Mouse (Mus musculus) 3134 (cell line): ENCODE results near the gene Olfr1394.
"Not testable (repeated sequence)": the region's sequence is repeated elsewhere in the genome, so short reads cannot be mapped to it uniquely, and the experiment has no call there.

Experiments
- DNase-seq: peaks from one replicate; pipeline ENCODE4 v3.0.0-alpha.2; 2011; ENCODE audit warnings: low spot score; ENCODE audit not compliant: insufficient read length; ENCODE audit errors: extremely low read depth

The Olfr1394 gene

DNA sequence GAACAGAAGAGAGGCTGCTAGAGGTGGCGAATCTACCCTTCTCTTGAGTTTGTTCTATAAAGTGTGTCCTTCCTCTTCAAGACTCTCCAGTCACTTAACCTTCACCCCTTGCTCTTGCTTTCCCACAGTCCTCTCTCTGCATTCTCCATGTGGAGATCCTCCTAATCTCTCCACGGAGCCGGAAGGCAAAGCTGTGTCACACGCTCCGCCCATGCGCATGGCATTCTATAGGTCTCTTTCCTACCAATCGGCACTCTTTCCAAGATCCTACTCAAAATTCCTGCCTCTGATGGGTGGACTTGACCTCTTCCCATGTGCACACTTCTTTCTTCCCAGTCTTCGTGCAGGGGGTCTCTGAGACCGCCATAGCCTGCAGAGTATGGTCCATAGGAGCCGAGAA, 33.5 kb downstream of the Olfr1394 start:
- no peak for DNase-seq

DNA sequence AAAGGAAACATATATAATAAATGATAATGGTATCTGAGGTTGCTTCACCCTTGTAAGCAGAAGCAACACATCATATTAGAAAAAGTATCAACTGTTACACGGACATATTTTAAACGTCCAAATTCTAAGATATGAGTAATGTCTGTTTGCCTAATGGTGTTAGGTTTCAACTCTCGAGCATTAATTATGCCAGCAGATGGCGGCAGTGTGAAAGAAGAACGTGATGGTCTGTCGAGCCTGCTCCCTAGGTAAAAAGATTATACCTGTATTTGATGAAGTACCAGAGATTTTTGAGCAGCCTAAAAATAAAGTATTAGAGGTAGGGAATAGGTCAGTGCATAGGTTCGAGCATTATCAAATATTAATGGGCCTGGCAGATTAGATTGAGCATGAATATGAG, 35.6 kb downstream of the Olfr1394 start:
- no peak for DNase-seq

DNA sequence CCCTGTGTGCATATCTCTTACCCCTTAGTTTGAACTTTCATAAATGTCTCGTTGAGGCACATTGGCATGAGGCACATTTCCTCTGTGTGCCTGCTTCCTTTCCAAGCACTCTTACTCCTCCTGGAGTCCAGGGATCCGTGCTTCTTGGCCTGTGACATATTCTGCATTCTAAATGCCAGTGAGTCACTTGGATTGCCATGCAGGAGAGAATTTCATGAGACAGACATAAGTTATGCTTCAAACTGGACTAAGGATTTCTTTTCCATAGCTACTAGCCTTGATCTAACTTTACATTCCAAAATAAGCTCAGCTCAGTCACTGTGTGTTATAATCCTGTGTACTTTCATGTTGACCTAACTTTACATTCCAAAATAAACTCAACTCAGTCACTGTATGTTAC, 36.9 kb downstream of the Olfr1394 start:
- DNase-seq, result no peak

DNA sequence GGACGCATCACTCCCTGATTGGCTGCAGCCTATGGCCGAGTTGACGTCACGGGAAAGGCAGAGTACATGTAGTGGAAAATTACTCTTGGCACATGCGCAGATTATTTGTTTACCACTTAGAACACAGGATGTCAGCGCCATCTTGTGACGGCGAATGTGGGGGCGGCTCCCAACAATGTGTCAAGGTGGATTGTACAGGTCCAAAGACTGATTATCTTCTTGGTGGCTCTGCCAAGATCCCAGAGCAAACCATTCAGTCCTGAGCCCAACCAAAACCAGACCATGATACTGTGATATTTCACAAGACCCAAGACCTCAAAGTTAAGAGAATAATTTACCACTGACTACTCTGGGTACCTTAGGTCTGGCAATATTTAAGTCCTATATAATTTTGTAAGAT, 40.6 kb downstream of the Olfr1394 start:
- not testable (repeated sequence) for DNase-seq

DNA sequence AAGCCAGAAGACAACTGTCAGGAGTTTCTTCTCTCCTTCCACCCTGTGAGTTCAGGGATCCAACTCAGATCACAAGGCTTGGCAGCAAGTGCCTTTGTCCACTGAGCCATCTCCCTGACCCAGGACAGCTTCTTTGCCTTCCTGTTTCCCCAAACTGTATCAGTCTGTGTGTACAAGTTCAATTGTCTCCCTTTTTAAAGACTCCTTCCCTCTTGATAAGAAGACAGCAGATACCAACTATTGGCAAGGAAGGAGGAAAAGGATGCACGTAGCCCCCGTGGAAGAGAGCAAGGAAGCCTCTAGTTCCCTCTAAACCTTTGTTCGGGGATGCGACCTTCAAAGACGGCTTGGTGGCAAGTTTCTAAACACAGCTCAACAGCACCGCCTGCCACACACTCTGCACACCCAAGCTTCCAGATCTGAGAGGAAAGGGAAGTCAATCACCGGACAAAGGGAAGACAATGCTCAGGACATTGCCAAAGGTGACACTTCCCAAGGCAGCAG, 41.7 kb downstream of the Olfr1394 start:
- DNase-seq, result no peak

DNA sequence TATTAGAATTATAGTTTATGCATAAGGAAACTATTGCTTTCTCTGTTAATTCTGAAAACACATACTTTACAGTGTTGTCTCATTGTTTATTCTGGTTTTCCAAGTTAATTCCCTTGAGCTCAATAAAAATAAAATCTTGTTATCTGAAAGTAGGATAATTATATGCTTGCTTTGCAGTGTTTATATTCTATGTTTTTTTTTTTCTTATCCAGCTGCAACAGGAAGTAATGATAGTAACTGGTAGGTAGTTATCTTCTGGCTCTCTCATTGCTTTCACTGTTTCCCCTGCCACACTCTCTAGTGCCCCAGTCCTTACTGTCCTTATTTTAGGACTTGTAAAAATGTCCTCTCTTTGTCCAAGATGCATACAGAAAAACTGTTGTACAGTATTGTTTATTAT, 46.5 kb downstream of the Olfr1394 start:
- no peak for DNase-seq

DNA sequence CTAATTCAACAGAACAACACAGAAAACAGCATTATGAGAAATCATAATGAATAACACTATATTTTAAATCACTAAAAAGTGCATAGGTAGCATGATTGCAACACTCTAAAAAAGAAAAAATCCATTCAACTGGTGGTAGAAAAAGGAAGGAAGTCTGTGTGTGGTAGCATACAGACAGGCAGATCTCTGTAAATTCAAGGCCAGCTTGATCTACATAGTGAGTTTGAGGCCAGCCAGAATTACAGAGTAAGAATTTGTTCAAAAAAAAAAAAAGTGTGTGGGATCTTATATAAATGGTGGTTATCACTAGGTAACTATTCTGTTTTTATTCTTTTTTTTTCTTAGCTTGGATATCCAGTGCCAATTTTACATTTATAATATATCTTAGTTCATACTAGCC, 47.0 kb downstream of the Olfr1394 start:
- no peak for DNase-seq

DNA sequence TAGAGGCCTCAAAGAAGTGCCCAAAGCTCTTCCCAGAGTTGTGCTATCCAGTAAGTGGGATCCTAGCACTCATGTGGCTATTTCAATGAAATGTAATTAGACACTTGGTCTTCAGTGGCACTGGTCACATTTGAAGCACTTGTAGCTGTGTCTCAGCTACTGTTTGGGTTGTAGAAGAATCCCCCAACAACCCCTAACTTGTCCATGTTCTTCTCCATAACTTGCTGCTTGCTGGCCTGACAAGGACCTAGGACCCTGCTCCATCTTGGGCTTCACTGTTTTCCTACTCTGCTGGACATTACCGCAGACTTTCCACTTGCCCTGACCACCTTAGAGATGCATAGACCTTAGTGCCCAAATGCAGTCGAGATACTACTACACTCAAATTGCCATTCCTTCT, 47.9 kb downstream of the Olfr1394 start:
- no peak for DNase-seq

DNA sequence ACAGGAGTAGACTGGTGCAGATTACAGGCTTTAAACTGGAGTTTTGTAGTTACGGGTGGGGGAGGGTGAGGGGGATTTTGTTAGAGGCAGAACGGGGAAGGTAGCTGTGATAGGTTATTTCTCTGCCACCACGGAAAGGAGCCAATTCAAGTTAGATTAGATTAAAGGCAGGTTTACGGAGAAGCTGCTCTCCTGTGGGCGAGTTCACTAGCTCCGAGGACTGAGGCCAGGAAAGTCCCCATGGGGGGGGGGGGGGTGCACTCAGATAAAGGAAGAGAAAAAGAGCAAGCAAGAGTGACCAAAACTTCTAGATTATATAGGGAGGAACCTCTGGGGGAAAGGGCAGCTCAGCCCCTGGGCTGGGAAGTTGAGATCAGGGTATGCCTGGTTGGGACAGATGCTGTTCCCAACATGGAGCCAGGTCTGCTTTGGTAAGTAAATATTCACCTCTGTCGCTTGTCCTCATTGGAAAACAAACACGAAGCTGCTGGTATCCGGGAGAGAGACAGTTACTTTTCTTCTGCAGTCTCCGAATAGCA, 48.4 kb downstream of the Olfr1394 start:
- DNase-seq, result no peak

DNA sequence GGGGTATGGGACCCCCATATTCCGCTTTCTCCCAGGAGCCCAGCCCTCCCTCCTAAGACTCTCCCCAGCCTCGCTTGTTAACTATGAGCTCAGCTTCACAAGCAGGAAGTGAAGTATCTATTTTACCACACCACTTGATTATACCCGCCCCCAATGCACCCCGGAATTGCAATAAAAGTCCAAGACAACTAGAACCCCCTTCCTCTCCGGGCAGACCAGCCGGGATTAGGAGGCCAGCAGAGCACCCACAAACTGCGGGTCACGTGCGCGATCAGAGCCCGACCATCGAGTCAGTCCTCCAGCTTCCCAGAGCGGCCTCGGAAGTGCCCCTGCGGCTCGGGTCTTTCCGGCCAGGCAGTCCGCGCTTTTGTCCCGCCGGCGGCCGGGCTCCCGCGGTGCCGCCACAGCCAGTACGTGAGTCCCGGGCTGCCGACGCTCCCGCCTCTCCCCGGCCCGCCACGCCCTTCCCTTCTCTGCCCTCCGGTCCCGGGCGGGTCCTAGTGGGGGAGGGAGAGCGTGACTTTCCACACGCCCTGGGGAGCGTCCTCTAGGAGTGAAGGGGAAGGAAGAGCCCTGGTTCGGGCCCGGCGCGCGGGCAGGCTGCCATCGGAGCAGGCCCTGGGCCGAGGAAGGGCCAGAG, 49.1 kb downstream of the Olfr1394 start, which contains the start of gene Zfp62:
TSS of gene Zfp62 (plus strand) at position 164 of the 640 bp plus-strand sequence.
- peak; percentile 98 for DNase-seq

DNA sequence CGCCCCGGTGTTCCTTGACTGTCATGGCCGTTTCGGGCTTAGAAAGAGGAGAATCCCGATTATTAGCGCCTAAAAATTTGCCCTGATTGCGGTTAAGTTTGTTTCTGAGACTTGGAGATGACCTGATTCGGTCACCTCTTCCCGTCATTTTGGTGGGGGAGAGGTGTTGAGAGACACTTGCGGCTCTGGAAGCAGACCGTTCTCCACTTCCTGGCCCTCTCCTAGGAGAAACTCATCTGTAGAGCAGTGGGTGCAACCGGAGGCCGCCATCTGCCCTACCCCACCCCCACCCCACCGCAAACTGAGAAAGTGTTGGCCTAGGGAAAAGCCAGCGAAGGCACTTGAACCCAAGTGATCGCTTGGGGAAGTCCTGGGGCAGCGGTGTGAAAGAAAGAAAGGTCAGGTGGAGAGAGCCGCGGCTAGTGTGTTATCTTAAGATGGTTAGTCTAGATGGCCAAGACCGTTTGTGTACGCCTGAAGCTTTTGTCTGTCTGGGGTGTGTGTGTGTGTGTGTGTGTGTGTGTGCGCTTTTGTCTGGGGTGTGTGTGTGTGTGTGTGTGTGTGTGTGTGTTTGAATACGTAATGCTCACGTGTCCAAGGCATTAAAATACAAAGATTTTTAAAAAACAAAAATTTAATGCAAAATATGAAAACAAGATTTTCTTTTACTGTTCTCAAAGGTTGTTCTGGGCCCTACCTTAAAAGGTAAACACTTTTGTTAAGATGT, 49.8 kb downstream of the Olfr1394 start:
- no peak for DNase-seq

DNA sequence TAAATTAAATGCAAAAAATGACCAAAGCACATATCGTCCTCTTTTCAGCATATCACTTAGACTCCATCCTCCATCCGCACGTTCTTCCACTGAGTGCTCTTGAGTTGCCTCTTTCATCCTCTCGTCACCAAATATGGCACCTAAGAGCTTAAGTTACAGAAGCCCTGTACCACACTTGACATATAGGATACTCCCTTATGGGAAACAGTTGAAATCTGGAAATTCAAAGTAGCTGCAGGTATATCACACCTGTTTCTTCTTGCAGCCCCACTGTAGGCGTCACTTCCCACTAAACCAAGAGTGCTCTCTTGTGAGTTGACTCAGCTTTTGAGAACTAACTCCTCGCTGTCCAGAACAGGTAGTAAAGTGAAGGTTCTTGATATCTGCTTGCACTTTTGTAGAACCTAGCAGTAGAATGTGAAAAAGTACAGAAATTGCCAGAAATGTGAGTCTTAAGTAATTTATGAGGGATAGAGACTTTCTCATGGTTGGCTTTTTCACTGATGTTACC, 51.0 kb downstream of the Olfr1394 start:
- no peak for DNase-seq

DNA sequence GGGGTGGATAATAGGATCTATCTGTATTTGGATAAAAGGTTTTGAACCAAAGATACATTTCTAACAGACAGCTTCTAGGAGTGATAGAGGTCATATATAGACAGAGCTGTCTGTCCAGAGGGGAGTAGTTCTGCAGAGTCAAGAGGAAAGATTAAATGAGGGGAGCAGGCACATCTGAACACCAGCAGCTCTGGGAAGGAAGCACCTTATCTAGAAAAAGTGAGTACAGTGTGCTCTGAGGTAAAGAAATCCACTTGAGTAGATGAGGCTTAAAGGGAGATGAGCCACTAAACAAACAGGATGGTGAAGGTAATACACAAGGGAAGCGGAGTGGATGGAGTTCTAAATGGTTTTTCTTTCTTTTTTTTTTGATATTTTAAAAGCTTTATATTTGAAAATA, 53.3 kb downstream of the Olfr1394 start:
- no peak for DNase-seq
